Mouse (Mus musculus) intestine, embryonic 14.5 days (tissue): ENCODE measurements at regions not wholly inside any gene's neighbourhood (a gene's known extent, or its start where the extent isn't known, plus 50 kb on each side); places are given as distances from the start of the nearest gene placed in this dataset.

Experiments
- ATAC-seq: fragments of 200-750 bp; cut with Nextera tagmentation; replicated peaks from 2 replicates; pipeline ENCODE4 v1.8.0; 2017; ENCODE audit warnings: low read depth, moderate number of reproducible peaks, moderate TSS enrichment, moderate library complexity; ENCODE audit not compliant: low FRiP score, low TSS enrichment
- DNase-seq: peaks from one replicate; pipeline ENCODE4 v3.0.0-alpha.2; 2018; ENCODE audit warnings: low spot score
- H3K27ac ChIP-seq: fragments of 300-500 bp; sonication (generic); 2 replicates; pipeline ENCODE4 v1.5.1; 2014; ENCODE audit warnings: low read depth, mild to moderate bottlenecking, control low read depth
- H3K27me3 ChIP-seq: fragments of 300-500 bp; sonication (generic); replicated peaks from 2 replicates; pipeline ENCODE4 v1.6.1; 2014; ENCODE audit warnings: low read length, control low read depth; ENCODE audit not compliant: control insufficient read depth, insufficient read depth
- H3K36me3 ChIP-seq: fragments of 300-500 bp; sonication (generic); 2 replicates; pipeline ENCODE4 v1.6.1; 2014; ENCODE audit warnings: low read length, control low read depth; ENCODE audit not compliant: control insufficient read depth, insufficient read depth
- H3K4me1 ChIP-seq: fragments of 300-500 bp; sonication (generic); replicated peaks from 2 replicates; pipeline ENCODE4 v1.6.1; 2014; ENCODE audit warnings: low read length, control low read depth, mixed read lengths; ENCODE audit not compliant: control insufficient read depth, insufficient read depth
- H3K4me2 ChIP-seq: fragments of 300-500 bp; sonication (generic); 2 replicates; pipeline ENCODE4 v1.6.1; 2014; ENCODE audit warnings: low read length
- H3K4me3 ChIP-seq: fragments of 300-500 bp; sonication (generic); 2 replicates; pipeline ENCODE4 v1.5.1; 2014; ENCODE audit warnings: low read depth, low read length, control low read depth, mixed read lengths
- H3K9ac ChIP-seq: fragments of 300-500 bp; sonication (generic); 2 replicates; pipeline ENCODE4 v1.6.1; 2014; ENCODE audit warnings: mild to moderate bottlenecking, low read length
- H3K9me3 ChIP-seq: fragments of 300-500 bp; sonication (generic); 2 replicates; pipeline ENCODE4 v1.6.1; 2016; ENCODE audit warnings: low read length, control low read depth; ENCODE audit not compliant: control insufficient read depth
- WGBS: fragments of 180-500 bp; shearing (Covaris S2); extraction: QIAGEN DNeasy Blood & Tissue Kit; methylation state at CpG from one replicate; pipeline ENCODE4 v1.1.7; 2014; 5-methylcytosine and 5-hydroxymethylcytosine counted together

- Histone ChIP-seq H3K27ac (no peak overlapping the region), H3K4me2 (no peak overlapping the region), H3K4me3 (no peak overlapping the region), H3K9ac (no peak overlapping the region), H3K4me1 (no peaks in the 10 kb centered on the region), H3K9me3 (no peaks in the 10 kb centered on the region), H3K36me3 (no peaks in the 10 kb centered on the region), H3K27me3 (no peaks in the 10 kb centered on the region)
- ATAC-seq: peak; percentile 87
- WGBS: 14% methylated on average over 2 of the region's 2 CpGs
- DNase-seq: no peak
These were observed 75.7 kb downstream of the Ankrd16 start for GRCm38 (mm10) chr2:11853210-11853973.

- Histone ChIP-seq H3K9me3 (peaks cover 3% of the 10 kb centered on the region), H3K9ac (no peak overlapping the region), H3K27me3 (no peaks in the 10 kb centered on the region), H3K4me3 (no peak overlapping the region), H3K4me2 (no peak overlapping the region), H3K4me1 (no peaks in the 10 kb centered on the region), H3K36me3 (no peaks in the 10 kb centered on the region), H3K27ac (no peak overlapping the region)
- ATAC-seq: no peak
- no peak for DNase-seq
- WGBS: 52% methylated on average over 2 of the region's 2 CpGs
These were observed 92.3 kb downstream of the Ankrd16 start for GRCm38 (mm10) chr2:11869983-11870382.

- Histone ChIP-seq H3K9me3 (no peaks in the 10 kb centered on the region), H3K4me2 (no peak overlapping the region), H3K27me3 (no peaks in the 10 kb centered on the region), H3K4me1 (no peaks in the 10 kb centered on the region), H3K27ac (no peak overlapping the region), H3K4me3 (no peak overlapping the region), H3K9ac (no peak overlapping the region), H3K36me3 (no peaks in the 10 kb centered on the region)
- 30% methylated on average over 1 of the region's 1 CpGs for WGBS
- ATAC-seq (no peak), DNase-seq (no peak)
These were observed 102.3 kb downstream of the Ankrd16 start for GRCm38 (mm10) chr2:11880005-11880404.

GRCm38 (mm10) chr2:11894792-11895568 is 117.3 kb downstream of the Ankrd16 start:
- H3K36me3 ChIP-seq: no peaks in the 10 kb centered on the region
- H3K9ac ChIP-seq: no peak overlapping the region
- H3K27me3 ChIP-seq: no peaks in the 10 kb centered on the region
- H3K4me2 ChIP-seq: no peak overlapping the region
- 74% methylated on average over 7 of the region's 7 CpGs for WGBS
- H3K4me3 ChIP-seq: no peak overlapping the region
- H3K9me3 ChIP-seq: no peaks in the 10 kb centered on the region
- no peaks in the 10 kb centered on the region for H3K4me1 ChIP-seq
- no peak overlapping the region for H3K27ac ChIP-seq
- DNase-seq (no peak), ATAC-seq (no peak)

GRCm38 (mm10) chr2:11899698-11900660 is 122.3 kb downstream of the Ankrd16 start:
- Histone ChIP-seq H3K9me3 (no peaks in the 10 kb centered on the region), H3K4me3 (no peak overlapping the region), H3K9ac (no peak overlapping the region), H3K36me3 (no peaks in the 10 kb centered on the region), H3K4me1 (no peaks in the 10 kb centered on the region), H3K27ac (no peak overlapping the region), H3K27me3 (no peaks in the 10 kb centered on the region), H3K4me2 (no peak overlapping the region)
- DNase-seq (no peak), ATAC-seq (0 out of 2 replicates have a peak, but pooled peaks have one; percentile 36)
- WGBS: 83% methylated on average over 11 of the region's 11 CpGs

- Histone ChIP-seq H3K9me3 (no peaks in the 10 kb centered on the region), H3K36me3 (no peaks in the 10 kb centered on the region), H3K27ac (no peak overlapping the region), H3K4me1 (no peaks in the 10 kb centered on the region), H3K27me3 (no peaks in the 10 kb centered on the region), H3K4me3 (no peak overlapping the region), H3K4me2 (no peak overlapping the region), H3K9ac (no peak overlapping the region)
- WGBS: 86% methylated on average over 1 of the region's 1 CpGs
- DNase-seq: no peak
- ATAC-seq: no peak
These were observed 137.1 kb downstream of the Ankrd16 start for GRCm38 (mm10) chr2:11914782-11915181.

- Histone ChIP-seq H3K36me3 (no peaks in the 10 kb centered on the region), H3K4me1 (no peaks in the 10 kb centered on the region), H3K9me3 (no peaks in the 10 kb centered on the region), H3K4me3 (no peak overlapping the region), H3K27me3 (no peaks in the 10 kb centered on the region), H3K27ac (no peak overlapping the region), H3K4me2 (no peak overlapping the region), H3K9ac (no peak overlapping the region)
- DNase-seq: no peak
- ATAC-seq: no peak
These were observed 139.7 kb downstream of the Ankrd16 start for GRCm38 (mm10) chr2:11917373-11917772.

GRCm38 (mm10) chr2:11918070-11918469 is 140.4 kb downstream of the Ankrd16 start:
- no peak overlapping the region for H3K27ac ChIP-seq
- H3K4me2 ChIP-seq: no peak overlapping the region
- no peaks in the 10 kb centered on the region for H3K36me3 ChIP-seq
- no peaks in the 10 kb centered on the region for H3K4me1 ChIP-seq
- DNase-seq: no peak
- H3K4me3 ChIP-seq: no peak overlapping the region
- H3K27me3 ChIP-seq: no peaks in the 10 kb centered on the region
- no peak for ATAC-seq
- 79% methylated on average over 5 of the region's 5 CpGs for WGBS
- H3K9ac ChIP-seq: no peak overlapping the region
- no peaks in the 10 kb centered on the region for H3K9me3 ChIP-seq
